Mouse (Mus musculus) ES-Bruce4 (cell line): ENCODE measurements around the gene Sptlc3. TPM values are rescaled to one million over a fixed set of nuclear protein-coding genes. Genes with fewer than 3 reads are reported as not detected.

Experiments used
- H3K27ac ChIP-seq: 2 replicates; pipeline ENCODE4 v1.5.1; 2012; ENCODE audit warnings: low read length, inconsistent platforms; ENCODE audit not compliant: insufficient read depth
- H3K27me3 ChIP-seq: 2 replicates; pipeline ENCODE4 v1.6.1; 2012; ENCODE audit warnings: mild to moderate bottlenecking, low read length, inconsistent platforms; ENCODE audit not compliant: control insufficient read depth, poor library complexity, insufficient read depth, severe bottlenecking
- H3K36me3 ChIP-seq: 2 replicates; pipeline ENCODE4 v1.6.1; 2012; ENCODE audit warnings: inconsistent platforms, mild to moderate bottlenecking, low read length, moderate library complexity; ENCODE audit not compliant: control insufficient read depth, poor library complexity, insufficient read depth, severe bottlenecking
- H3K4me1 ChIP-seq: one replicate; pipeline ENCODE4 v1.8.1; 2011; ENCODE audit warnings: low read length; ENCODE audit not compliant: control insufficient read depth, insufficient read depth
- H3K4me3 ChIP-seq: 2 replicates; pipeline ENCODE4 v1.5.1; 2011; ENCODE audit warnings: low read depth, mild to moderate bottlenecking, low read length
- H3K9ac ChIP-seq: 2 replicates; pipeline ENCODE4 v1.6.1; 2012; ENCODE audit warnings: low read depth, mild to moderate bottlenecking, inconsistent platforms; ENCODE audit not compliant: poor library complexity, severe bottlenecking
- H3K9me3 ChIP-seq: replicated peaks from 2 replicates; pipeline ENCODE4 v1.6.1; 2012; ENCODE audit warnings: mild to moderate bottlenecking, low read length, inconsistent platforms; ENCODE audit not compliant: control insufficient read depth, poor library complexity, insufficient read depth, severe bottlenecking
- CTCF ChIP-seq: IDR thresholded peaks from one replicate; pipeline ENCODE4 v1.8.1; 2011; ENCODE audit warnings: low read depth, low read length
- EP300 ChIP-seq: IDR thresholded peaks from 2 replicates; pipeline ENCODE4 v1.6.1; 2011; ENCODE audit warnings: low read depth, low read length; ENCODE audit not compliant: insufficient read depth
- POLR2A ChIP-seq: IDR thresholded peaks from one replicate; pipeline ENCODE4 v1.8.1; 2011; ENCODE audit warnings: low read length; ENCODE audit not compliant: insufficient read depth
- polyA plus RNA-seq: library from polyadenylated mRNA; stranded (reverse); fragments of >200 nt; gene quantifications from 2 replicates; pipeline ENCODE4 v1.2.4, GENCODE M21; 2011; ENCODE audit warnings: low read depth; ENCODE audit not compliant: missing spikeins, insufficient read depth, insufficient read length

The Sptlc3 gene
- polyA plus RNA-seq, 1 experiment, result not detected

DNA sequence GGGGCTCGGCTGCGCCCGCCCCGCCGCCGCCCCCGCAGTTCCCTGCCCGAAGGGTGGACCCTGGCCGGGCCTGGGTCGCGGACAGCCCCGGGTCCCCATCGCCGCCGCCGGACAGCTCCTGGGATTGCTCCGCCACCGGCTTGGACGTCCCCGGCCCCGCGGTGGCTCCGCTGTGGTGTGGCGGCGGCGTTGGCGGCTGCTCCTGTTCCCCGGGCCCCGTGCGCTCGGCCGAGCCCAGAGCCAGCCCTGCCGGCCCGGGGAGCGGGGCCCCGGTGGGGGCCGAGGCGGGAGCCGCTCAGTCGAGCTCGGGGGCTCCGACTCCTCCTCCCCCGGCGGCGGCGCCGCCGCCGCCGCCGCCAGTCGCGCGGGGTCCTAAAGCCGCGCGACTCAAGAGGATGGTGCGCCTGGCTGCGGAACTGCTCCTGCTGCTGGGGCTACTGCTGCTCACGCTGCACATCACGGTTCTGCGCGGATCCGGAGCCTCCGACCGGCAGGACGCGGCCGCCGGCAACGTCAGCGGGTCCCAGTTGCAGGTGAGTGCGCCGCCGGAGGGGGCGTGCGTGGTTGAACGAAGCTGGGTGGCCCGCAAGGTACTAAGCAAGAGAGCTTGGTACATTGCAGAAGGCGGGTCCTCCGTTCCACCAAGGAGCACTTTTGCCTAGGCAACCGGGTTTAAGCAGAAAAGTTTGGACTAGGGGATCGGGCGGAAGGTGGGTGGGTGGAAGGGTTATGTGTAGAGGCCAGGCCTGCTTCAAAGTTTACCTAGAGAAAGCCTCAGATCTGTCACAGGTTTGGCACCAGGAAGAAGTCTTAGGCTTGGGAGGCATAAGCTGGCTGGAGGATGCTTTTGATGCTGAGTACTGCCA, 184.8 kb downstream of the Sptlc3 start:
- TF ChIP-seq EP300 (no peak), CTCF (no peak), POLR2A (no peak)
- H3K9ac ChIP-seq, result peak overlapping the region; percentile 75
- no peak overlapping the region for H3K27ac ChIP-seq
- no peaks in the 10 kb centered on the region for H3K9me3 ChIP-seq
- H3K27me3 ChIP-seq, result peaks cover 11% of the 10 kb centered on the region
- no peaks in the 10 kb centered on the region for H3K36me3 ChIP-seq
- peak overlapping the region; percentile 70 for H3K4me3 ChIP-seq
- no peaks in the 10 kb centered on the region for H3K4me1 ChIP-seq

GRCm38 (mm10) chr2:139682540-139682939, 188.8 kb downstream of the Sptlc3 start:
- Histone ChIP-seq H3K27ac (no peak overlapping the region), H3K4me1 (no peaks in the 10 kb centered on the region), H3K27me3 (peaks cover 2% of the 10 kb centered on the region), H3K4me3 (no peak overlapping the region), H3K9ac (no peak overlapping the region), H3K36me3 (no peaks in the 10 kb centered on the region), H3K9me3 (no peaks in the 10 kb centered on the region)
- TF ChIP-seq EP300 (no peak), POLR2A (no peak), CTCF (no peak)

Other genes starting within 250 kb of the Sptlc3 start
- 0.30 TPM in 1 of 2 replicates, not detected in the other for gene Ism1, start 184.3 kb downstream of the Sptlc3 start, polyA plus RNA-seq